Mouse (Mus musculus): Measurements from ENCODE around the gene Isyna1.

Gene Isyna1

GRCm38 (mm10) chr8:70602139-70602811 is 8.1 kb downstream of the Isyna1 start:
- no peak for DNase-seq (ENCODE audit: low spot score in 2 of 2)

DNA sequence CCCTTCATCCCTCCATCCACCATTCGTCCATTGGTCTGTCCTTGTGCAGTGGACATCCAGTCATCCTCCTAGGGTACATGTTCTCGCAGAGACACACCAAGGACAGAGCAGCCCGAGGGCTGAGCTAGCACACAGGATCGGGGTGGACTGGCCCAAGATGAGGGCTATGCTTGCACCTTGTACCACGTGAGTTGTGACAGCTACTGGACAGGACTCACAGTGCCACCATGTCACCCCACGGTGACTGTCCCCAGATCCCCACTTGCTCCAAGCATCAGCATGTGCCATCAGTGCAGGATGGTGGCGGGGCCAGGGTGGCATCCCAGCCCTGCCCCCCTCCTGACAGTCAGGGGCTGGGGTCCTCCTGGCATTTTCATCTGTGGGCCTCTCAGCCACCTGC is 10.4 kb downstream of the Isyna1 start:
- no peak for DNase-seq (ENCODE audit: low spot score in 2 of 2)

DNA sequence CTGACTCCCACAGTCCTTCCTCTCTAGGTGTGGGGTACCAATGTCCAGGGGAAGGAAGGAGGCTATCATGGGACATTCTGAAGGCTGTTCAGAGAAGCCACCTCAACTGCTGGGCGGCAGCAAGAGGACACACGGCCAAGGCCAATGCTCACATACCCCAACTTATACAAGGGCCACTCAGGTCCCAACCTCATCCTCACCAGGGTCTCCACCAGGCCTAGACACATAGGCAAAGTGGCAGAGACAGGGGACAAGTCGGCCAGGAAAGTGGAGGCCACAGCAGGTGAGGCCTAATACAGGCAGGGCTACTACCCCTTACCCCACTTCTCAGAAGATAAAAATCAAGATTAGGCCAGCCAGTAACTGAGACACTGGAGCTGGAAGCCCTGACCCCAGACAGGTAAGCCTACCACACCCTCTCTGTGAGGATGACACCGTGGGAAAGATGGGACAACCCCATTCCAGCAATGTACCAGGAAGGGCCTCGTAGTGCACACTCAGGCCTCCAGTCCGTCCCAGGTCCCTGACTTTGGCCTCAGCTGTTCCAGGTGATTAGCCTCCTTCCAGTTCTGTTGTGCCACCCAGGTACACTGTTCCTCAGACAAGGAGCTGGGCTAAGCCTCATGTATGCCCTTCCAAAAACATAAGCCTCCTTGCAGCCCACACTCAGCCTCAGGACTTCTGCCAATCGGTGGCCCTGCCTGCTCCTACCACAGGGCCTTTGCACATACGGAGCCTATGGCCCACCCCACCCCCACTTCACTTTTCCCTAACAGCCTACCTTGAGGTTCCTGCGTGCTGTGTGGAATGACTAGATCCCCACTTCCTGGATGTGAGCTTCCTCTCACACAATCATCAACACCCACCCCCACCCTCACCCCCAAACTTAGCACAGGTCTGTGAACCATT is 12.0 kb downstream of the Isyna1 start:
- DNase-seq (ENCODE audit: low spot score in 2 of 2) = no peak

DNA sequence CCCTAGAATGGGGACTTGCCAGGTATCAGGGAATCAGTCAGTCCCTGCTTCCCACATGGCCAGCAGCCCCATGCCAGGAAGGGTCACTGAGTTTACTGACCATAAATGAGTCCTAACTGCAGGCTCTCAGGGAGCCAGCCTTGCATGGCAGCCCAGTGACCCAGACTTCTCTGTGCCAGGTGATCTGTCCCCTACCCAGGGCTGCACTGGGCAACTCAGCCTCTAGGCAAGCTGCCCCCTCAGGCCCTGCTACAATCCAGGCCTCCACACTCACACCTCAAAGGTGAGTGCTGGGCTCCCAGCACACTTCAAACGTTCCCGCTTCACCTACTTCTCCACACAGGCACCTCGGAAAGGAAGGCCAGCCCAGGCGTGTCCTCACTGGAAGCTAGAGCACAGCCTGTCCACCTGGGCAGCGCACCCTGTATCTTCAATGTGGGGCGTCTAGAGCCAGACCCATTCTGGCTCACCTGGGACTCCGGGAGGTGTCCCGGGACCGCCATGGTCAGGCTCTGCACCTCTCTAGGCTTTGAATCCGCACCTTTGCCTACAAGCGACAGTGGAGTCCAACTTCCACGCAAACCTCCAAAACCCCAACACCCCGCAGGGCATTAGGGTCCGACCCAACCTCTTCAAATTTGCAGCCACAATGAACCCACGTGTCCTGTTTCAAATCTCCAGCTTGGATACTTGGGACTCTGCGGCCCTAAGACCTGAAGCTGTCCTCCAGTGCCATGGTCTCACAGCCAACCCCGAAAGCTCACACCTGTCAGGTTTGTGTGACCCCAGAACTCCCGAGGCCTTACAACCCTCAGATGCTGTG is 12.8 kb downstream of the Isyna1 start:
- no peak for DNase-seq (ENCODE audit: low spot score in 2 of 2)

- no peak for DNase-seq (ENCODE audit: low spot score in 2 of 2)
These were observed 13.4 kb downstream of the Isyna1 start for GRCm38 (mm10) chr8:70607603-70607897.

DNA sequence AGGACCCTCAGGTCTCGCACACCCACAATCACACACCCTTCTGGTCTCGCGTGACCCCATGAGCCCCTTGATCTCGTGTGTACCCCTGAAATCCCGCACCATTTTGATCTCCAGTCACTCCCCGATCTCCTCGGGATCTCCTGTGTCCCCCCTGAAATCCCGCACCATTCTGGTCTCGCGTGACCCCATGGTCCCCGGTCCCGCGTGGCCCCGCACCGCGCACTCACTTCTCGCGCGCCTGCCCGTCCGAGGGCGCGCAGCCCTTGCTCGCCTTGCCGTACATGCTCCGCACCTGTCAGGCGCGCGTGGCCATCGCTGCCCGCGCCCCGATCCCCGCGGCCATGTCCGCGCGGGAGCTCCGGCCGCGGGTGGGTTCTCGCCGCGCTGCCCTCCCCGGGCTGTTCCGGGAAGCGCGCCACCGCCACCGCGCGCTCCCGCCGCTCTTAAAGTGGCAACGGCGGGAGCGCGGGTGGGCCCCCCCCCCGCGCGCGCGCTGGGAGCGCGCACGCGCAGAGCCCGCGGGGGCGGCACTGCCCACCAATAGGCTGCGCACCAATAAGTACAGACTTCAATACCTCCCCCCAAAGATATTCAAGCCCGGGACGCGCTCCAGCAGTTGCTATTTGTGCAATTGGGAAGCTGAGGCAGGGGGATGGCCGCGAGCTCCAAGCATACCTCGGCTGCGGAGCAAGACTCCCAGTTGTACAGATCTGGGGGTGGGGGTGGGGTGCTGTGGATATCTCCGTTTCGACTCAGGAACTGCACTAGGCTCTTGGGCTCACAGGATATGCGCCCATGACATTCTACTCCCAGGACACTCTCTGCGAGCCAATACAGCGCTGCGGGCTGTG is 13.9 kb downstream of the Isyna1 start:
- DNase-seq (ENCODE audit: low spot score in 2 of 2) = no peak

DNA sequence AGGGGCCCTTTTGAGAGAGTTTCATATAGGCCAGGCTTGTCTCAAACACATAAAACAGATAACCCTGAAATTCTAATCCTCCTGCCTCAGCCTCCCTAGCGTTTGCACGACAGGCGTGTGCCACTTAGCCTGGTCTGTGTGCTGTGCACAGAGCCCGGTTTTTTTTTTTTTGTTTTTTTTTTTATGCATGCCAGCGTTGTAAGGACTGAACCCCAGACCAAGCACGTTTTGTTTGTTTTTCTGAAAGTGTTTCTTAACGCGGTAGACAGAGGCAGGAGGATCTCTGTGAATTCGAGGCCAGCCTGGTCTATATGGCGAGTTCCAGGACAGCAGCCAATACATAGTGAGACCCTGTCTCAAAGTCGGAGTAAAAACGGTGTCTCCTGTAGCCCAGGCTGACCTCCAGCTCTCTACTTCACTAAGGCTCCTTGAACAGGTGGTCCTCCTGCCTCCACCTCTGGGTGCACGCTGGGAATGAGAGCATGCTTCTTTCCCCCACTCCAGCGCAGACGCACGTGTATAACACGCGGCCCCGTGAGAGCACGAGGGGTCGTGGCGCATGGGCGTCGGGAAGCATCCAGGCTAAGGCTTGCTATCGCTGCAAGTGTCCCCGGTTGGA is 14.7 kb downstream of the Isyna1 start, which contains the start of gene Ssbp4:
Gene Ssbp4 (minus strand): TSS at position 124 of the 619 bp plus-strand sequence.
- DNase-seq (ENCODE audit: low spot score in 2 of 2) = no peak

DNA sequence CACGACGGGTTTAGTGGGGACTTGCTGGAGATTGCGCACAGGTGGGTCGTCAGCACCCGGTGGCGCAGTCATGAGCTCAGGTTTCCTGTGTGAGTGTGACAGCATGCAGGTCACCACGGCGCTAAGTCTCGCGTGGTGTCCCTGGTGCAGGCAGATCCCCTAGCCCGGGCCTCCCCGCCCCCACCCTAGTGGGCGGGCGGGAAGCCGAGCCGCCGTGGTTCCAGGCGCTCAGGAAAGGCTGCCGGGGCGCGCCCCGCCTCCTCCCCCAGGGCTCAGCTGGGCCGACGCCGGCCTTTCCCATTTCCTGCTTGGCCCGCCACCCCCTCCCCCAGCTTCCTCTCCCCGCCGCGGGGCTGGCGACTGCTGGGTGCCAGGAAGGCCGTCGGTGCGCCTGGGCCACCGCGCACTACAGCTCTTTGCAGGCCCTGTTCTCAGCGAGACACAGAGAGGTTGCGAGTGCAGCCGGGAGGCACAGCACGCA is 15.2 kb downstream of the Isyna1 start:
- peak; percentile 50 to 61 for DNase-seq (ENCODE audit: low spot score in 2 of 2)

DNA sequence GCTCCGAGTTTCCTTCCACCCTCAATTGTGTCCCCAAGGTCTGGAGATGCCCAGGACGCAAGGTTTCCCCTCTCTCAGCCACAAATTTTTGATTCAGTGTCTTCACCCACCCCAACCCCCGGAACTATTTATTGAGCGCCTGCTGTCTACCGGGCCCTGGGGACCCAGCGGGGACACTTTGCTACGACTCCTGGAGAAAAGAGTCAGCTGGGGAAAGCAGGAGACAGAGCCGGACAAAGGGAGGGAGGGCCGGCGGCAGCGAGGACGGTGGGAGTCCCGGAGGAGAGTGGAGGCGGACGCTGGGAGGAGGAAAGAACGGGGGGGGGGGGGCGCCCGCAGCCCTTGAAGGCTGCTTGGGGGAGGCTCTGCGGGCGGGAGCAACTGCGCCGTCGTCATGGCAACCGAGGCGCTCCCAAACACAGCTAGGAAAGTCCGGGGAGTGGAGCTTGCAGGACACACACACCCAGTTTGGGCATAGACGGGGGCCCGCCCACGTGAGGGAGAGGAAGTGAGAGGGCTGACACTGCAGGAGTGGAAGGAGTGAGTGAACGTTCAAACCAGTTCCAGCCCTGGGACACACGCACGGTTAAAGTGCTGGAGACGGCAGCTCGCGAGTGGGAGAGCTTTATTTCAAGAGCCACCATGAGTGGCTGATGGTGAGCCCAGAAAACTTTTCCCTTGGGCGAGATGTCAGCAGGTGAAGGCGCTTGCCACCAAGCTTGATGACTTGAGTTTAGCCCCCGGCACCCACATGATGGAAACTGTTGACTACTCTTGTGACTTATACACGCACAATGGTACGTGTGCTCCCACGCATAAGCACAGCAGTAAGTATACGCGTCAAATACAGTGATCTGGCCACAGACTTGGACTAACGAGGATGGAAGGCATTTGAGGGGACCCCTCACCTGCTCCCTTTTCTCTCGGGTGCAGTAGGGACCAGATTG is 15.9 kb downstream of the Isyna1 start:
- peak; percentile 61 to 71 for DNase-seq (ENCODE audit: low spot score in 2 of 2)

DNA sequence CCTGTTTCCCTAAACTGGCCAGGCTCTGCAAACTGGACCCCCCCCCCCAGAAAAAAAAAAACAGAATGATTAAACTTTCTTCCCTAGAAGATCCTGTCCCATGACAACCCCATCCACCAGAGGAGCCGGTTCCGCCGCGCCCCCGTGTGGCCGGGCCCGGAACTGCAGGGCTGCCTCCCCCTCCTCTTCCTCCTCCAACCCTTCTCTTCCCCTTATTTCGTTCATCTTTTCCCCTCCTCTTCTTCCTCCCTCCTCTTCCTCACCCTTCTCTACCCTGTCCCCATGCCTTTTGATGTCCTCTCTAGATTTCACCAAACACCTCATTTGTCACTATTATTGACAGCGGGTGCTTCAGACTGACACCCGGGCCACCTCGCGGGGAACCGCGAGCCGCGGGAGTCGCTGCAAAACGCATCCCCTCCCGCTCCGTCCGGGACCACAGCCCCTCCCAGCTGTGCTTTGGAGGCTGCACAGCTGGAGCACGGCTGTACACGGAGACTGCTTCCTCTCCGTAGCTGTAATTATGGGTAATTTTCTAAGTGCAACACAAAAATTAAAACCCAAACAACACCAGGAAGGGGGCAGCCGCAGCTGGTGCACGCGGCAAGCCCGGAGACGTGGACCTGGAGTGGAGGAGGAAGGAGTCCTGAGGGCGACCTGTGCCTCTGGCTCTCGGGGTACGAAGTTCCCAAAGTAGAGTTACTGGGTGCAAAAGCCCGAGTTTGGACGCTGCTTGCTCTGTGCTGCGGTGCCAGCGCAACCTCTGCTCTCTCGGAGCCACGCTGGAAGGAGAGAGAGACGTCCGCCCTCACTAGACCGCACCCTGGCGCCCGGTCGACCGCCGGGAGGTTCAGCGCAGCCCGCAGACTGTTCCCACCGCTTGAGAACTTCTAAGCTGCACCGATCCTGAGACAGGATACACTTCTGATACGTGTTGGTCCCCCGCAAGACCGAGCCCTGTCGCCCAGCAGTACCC is 16.9 kb downstream of the Isyna1 start:
- DNase-seq (ENCODE audit: low spot score in 2 of 2) = peak; percentile 83 to 86

- peak; percentile 88 to 94 for DNase-seq (ENCODE audit: low spot score in 2 of 2)
These were observed 17.7 kb downstream of the Isyna1 start for GRCm38 (mm10) chr8:70611849-70612248.

DNA sequence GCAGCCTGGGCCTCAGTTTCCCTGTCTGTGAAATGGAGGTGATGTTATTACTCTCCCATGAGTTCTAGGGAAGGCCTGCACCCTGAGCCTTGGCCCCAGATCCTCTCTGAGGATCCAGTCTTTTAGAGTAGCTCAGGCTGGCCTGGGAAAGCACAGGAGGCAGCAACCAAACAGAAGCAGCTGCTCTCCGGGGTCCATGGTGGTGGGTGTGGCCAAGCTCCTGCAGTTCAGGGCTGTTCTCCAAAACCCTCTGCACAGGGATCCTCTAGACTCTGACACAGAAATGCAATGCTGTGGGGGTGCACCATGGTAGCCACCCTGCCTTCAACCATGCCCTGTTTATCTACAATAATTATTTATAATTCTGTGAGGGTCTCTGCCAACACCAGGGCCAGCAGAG is 19.6 kb downstream of the Isyna1 start:
- no peak for DNase-seq (ENCODE audit: low spot score in 2 of 2)

DNA sequence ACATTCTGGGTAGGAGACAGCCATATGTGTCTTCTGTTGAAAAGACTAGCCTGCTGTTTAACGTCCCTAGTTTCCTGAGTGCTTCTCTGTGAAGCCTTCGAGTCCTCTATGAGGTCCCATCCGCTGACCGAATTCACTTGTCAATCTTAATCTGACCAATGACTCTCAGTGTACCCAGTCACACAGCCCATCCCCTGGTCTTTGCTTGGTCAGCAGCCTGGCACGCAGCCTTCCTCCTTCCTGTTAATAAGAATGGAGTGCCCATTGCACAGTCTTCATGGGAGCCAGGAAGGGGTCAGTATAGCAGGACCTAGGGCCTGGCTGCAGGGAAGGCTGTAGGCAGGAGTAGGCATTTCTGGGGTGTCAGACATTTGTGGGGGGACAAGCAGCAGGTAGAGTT is 20.3 kb downstream of the Isyna1 start:
- DNase-seq (ENCODE audit: low spot score in 2 of 2) = no peak

- no peak for DNase-seq (ENCODE audit: low spot score in 2 of 2)
These were observed 21.1 kb downstream of the Isyna1 start for GRCm38 (mm10) chr8:70615281-70615680.

DNA sequence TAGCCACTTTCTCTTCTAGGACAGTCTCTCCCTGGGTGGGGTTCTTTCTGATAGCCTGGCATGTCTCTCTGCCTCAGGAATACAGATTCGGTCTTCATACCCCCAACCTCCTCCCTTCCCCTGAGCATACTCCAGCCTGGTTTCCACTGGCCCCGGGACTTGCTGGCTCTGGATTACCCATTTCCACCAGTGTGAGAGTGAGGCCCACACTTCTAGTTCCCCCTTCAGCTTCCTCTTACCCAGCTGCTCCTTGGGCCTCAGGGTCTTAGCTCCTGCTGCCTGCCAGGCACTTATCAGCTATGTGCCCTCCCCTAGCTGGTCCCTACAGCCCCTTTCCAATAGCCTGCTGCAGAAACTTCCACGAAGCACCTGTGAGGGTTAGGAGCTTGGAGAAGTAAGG is 21.7 kb downstream of the Isyna1 start, which contains the start of gene Lrrc25:
Gene Lrrc25 (plus strand): TSS at position 262 of the 400 bp plus-strand sequence.
- DNase-seq (ENCODE audit: low spot score in 2 of 2) = no peak

DNA sequence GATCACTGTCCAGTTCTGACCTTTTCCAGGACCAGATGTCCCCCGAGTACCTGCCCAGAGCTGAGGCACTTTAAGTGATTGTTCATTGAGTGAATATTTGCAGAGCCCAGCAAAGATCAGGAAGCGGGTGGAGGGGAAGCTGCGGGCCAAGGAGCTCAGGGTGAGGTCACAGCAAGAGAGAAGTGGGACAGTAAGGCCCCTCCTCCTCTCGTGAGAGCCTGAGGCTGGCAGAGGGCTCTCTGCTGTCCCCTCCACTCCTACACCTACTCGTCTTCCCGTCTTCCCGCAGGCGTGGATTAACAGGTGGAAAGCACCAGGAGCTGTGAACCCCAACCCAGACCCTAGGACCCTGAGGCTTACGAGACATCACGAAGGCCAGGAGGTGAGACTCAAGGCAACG is 22.5 kb downstream of the Isyna1 start:
- DNase-seq (ENCODE audit: low spot score in 2 of 2) = no peak

GRCm38 (mm10) chr8:70617985-70618384 is 23.8 kb downstream of the Isyna1 start:
- no peak for DNase-seq (ENCODE audit: low spot score in 2 of 2)

- peak; percentile 76 to 79 for DNase-seq (ENCODE audit: low spot score in 2 of 2)
These were observed 24.7 kb downstream of the Isyna1 start for GRCm38 (mm10) chr8:70618888-70619334.

All from spleen, postnatal 14 days (tissue).